Mouse (Mus musculus): ENCODE measurements around the gene Exosc3. TPM values are rescaled to one million over a fixed set of nuclear protein-coding genes. Genes with fewer than 3 reads are reported as not detected.

Gene Exosc3
- total and polyA plus RNA-seq, 3 experiments, result 166 to 184 TPM; not detected in 1

GRCm38 (mm10) chr4:45267883-45268282 lies 74.6 kb downstream of the Exosc3 start (continued):
- TF ChIP-seq NELFE (IDR thresholded peaks at IDR 0.05; ENCODE audit: low read depth, low read length), result no peak; the same call in 1 of the 2 replicates
- TF ChIP-seq CTCF (IDR thresholded peaks at IDR 0.05 in 2 of 3, conservative IDR thresholded peaks at IDR 0.05 in 1 of 3; ENCODE audit: control insufficient read depth in 1 of 3, insufficient read depth in 1 of 3, low read depth in 2 of 3, low read length in 3 of 3, poor library complexity in 1 of 3, severe bottlenecking in 1 of 3), result no peak
- no peak for TF ChIP-seq ZKSCAN1 (IDR thresholded peaks at IDR 0.05; ENCODE audit: low read depth, low read length)
- 0 out of 2 replicates have a peak, but pooled peaks have one; percentile 52 for TF ChIP-seq RCOR1 (IDR thresholded peaks at IDR 0.05; ENCODE audit: low read depth, low read length)
- peak; percentile 90 for TF ChIP-seq BHLHE40 (IDR thresholded peaks at IDR 0.05; ENCODE audit: borderline replicate concordance, low read depth, low read length)
- no peak for TF ChIP-seq CHD1 (IDR thresholded peaks at IDR 0.05; ENCODE audit: low read depth, low read length)
- TF ChIP-seq ELF1 (IDR thresholded peaks at IDR 0.05; ENCODE audit: low read depth, low read length), result peak; percentile 44; the same call in 1 of the 2 replicates
- TF ChIP-seq TAL1 (IDR thresholded peaks at IDR 0.05; ENCODE audit: low read length), result peak; percentile 42
- peak; percentile 93 for TF ChIP-seq GATA1 (IDR thresholded peaks at IDR 0.05; ENCODE audit: low read depth, low read length)
- TF ChIP-seq TBP (IDR thresholded peaks at IDR 0.05; ENCODE audit: low read depth, low read length), result no peak
- TF ChIP-seq JUND (IDR thresholded peaks at IDR 0.05; ENCODE audit: low read depth, low read length), result no peak
- no peak for TF ChIP-seq UBTF (IDR thresholded peaks at IDR 0.05; ENCODE audit: borderline replicate concordance, insufficient read depth, low read depth, low read length)
- no peak for TF ChIP-seq SMC3 (IDR thresholded peaks at IDR 0.05; ENCODE audit: low read depth, low read length)
- 0 out of 2 replicates have a peak, but pooled peaks have one; percentile 29 for TF ChIP-seq MYC (IDR thresholded peaks at IDR 0.05; ENCODE audit: low read depth, low read length)
- peak; percentile 48 for TF ChIP-seq MAX (IDR thresholded peaks at IDR 0.05; ENCODE audit: low read length)
- 0 out of 2 replicates have a peak, but pooled peaks have one; percentile 11 for TF ChIP-seq KAT2A (conservative IDR thresholded peaks at IDR 0.05; ENCODE audit: low read depth, low read length)
- TF ChIP-seq E2F4 (IDR thresholded peaks at IDR 0.05; ENCODE audit: borderline replicate concordance, low read depth, low read length), result no peak
- no peak for TF ChIP-seq MEF2A (IDR thresholded peaks at IDR 0.05; ENCODE audit: extremely low read depth, insufficient replicate concordance, low read depth, low read length, poor library complexity, severe bottlenecking)
- peak; percentile 81 for TF ChIP-seq ETS1 (IDR thresholded peaks at IDR 0.05; ENCODE audit: low read depth, low read length)
- TF ChIP-seq CHD2 (IDR thresholded peaks at IDR 0.05; ENCODE audit: low read length), result no peak
- peak in 1 of 2 experiments; percentile 41; a peak in 1 of 4 replicates for TF ChIP-seq USF2 (IDR thresholded peaks at IDR 0.05; ENCODE audit: borderline replicate concordance in 1 of 2, insufficient read depth in 1 of 2, low read depth in 1 of 2, low read length in 2 of 2)
- TF ChIP-seq EP300 (IDR thresholded peaks at IDR 0.05; ENCODE audit: low read depth in 1 of 2, low read length in 2 of 2), result peak; percentile 74 to 81
- no peak for TF ChIP-seq GABPA (IDR thresholded peaks at IDR 0.05; ENCODE audit: low read depth, low read length)
- TF ChIP-seq ZC3H11A (IDR thresholded peaks at IDR 0.05; ENCODE audit: low read depth, low read length), result no peak

Other genes with a start within 250 kb of the Exosc3 start
- 545 and 639 TPM in 2 replicates for gene Tomm5, start 234.6 kb downstream of the Exosc3 start, total RNA-seq (2012; rRNA removed)
- 100 to 1,000 TPM in 1 of 2 experiments, not detected in 1; 309 TPM for gene Tomm5, start 234.6 kb downstream of the Exosc3 start, polyA plus RNA-seq (2012; ENCODE audit: insufficient read depth in 1 of 2, insufficient read length in 2 of 2, low read depth in 1 of 2, low replicate concordance in 2 of 2, missing spikeins in 1 of 2)
- gene Frmpd1, start 157.9 kb downstream of the Exosc3 start, total RNA-seq (2012; rRNA removed), result 0.16 and 0.23 TPM in 2 replicates
- under 1 TPM in 1 of 2 experiments, not detected in 1; 0.47 TPM for gene Frmpd1, start 157.9 kb downstream of the Exosc3 start, polyA plus RNA-seq (2012; ENCODE audit: insufficient read depth in 1 of 2, insufficient read length in 2 of 2, low read depth in 1 of 2, low replicate concordance in 2 of 2, missing spikeins in 1 of 2)
- 9.6 and 9.9 TPM in 2 replicates for gene Trmt10b, start 45.6 kb downstream of the Exosc3 start, total RNA-seq (2012; rRNA removed)
- gene Trmt10b, start 45.6 kb downstream of the Exosc3 start, polyA plus RNA-seq (2012; ENCODE audit: insufficient read depth in 1 of 2, insufficient read length in 2 of 2, low read depth in 1 of 2, low replicate concordance in 2 of 2, missing spikeins in 1 of 2), result 10 to 100 TPM in 1 of 2 experiments, not detected in 1; 19.7 TPM
- gene Dcaf10, start 631 bp downstream of the Exosc3 start, total RNA-seq (2012; rRNA removed), result 7.6 and 8.1 TPM in 2 replicates
- gene Dcaf10, start 631 bp downstream of the Exosc3 start, polyA plus RNA-seq (2012; ENCODE audit: insufficient read depth in 1 of 2, insufficient read length in 2 of 2, low read depth in 1 of 2, low replicate concordance in 2 of 2, missing spikeins in 1 of 2), result 10 to 100 TPM in 1 of 2 experiments, not detected in 1; 10.7 TPM
- 43.8 and 47.6 TPM in 2 replicates for gene Slc25a51, start 66.0 kb upstream of the Exosc3 start, total RNA-seq (2012; rRNA removed)
- gene Slc25a51, start 66.0 kb upstream of the Exosc3 start, polyA plus RNA-seq (2012; ENCODE audit: insufficient read depth in 1 of 2, insufficient read length in 2 of 2, low read depth in 1 of 2, low replicate concordance in 2 of 2, missing spikeins in 1 of 2), result 100 to 1,000 TPM in 1 of 2 experiments, 10 to 100 TPM in 1; 47.5 to 395 TPM
- 4.7 and 5.2 TPM in 2 replicates for gene Shb, start 189.7 kb upstream of the Exosc3 start, total RNA-seq (2012; rRNA removed)
- gene Shb, start 189.7 kb upstream of the Exosc3 start, polyA plus RNA-seq (2012; ENCODE audit: insufficient read depth in 1 of 2, insufficient read length in 2 of 2, low read depth in 1 of 2, low replicate concordance in 2 of 2, missing spikeins in 1 of 2), result 10 to 100 TPM in 1 of 2 experiments, not detected in 1; 13.9 TPM

All from MEL (cell line).